Mouse (Mus musculus) limb, embryonic 11.5 days (tissue): ENCODE data around the gene Afap1l2. TPM values are rescaled to one million over a fixed set of nuclear protein-coding genes. Genes with fewer than 3 reads are reported as not detected.

Experiments used
- ATAC-seq: fragments of 200-750 bp; cut with Nextera tagmentation; 2 replicates; pipeline ENCODE4 v1.8.0; 2017; ENCODE audit warnings: low read depth; ENCODE audit not compliant: insufficient number of reproducible peaks, low FRiP score, low TSS enrichment
- DNase-seq: peaks from one replicate; pipeline ENCODE4 v3.0.0-alpha.2; 2015; ENCODE audit warnings: low spot score
- H3K27ac ChIP-seq: fragments of 300-500 bp; sonication (generic); replicated peaks from 2 replicates; pipeline ENCODE4 v1.5.1; 2014; ENCODE audit warnings: low read depth, mild to moderate bottlenecking, low read length
- H3K27me3 ChIP-seq: fragments of 300-500 bp; sonication (generic); 2 replicates; pipeline ENCODE4 v1.6.1; 2014; ENCODE audit warnings: mild to moderate bottlenecking, low read length, mixed read lengths; ENCODE audit not compliant: control insufficient read depth, insufficient read depth
- H3K36me3 ChIP-seq: fragments of 300-500 bp; sonication (generic); 2 replicates; pipeline ENCODE4 v1.6.1; 2014; ENCODE audit warnings: mild to moderate bottlenecking, low read length, moderate library complexity, mixed read lengths; ENCODE audit not compliant: control insufficient read depth, insufficient read depth
- H3K4me1 ChIP-seq: fragments of 300-500 bp; sonication (generic); 2 replicates; pipeline ENCODE4 v1.6.1; 2014; ENCODE audit warnings: low read length, mixed read lengths; ENCODE audit not compliant: control insufficient read depth, insufficient read depth
- H3K4me2 ChIP-seq: fragments of 300-500 bp; sonication (generic); 2 replicates; pipeline ENCODE4 v1.6.1; 2014; ENCODE audit warnings: low read depth, mild to moderate bottlenecking, moderate library complexity; ENCODE audit not compliant: severe bottlenecking
- H3K4me3 ChIP-seq: fragments of 300-500 bp; sonication (generic); 2 replicates; pipeline ENCODE4 v1.5.1; 2014; ENCODE audit warnings: low read depth, low read length
- H3K9ac ChIP-seq: fragments of 300-500 bp; sonication (generic); 2 replicates; pipeline ENCODE4 v1.6.1; 2014; ENCODE audit warnings: mild to moderate bottlenecking, low read length
- H3K9me3 ChIP-seq: fragments of 300-500 bp; sonication (generic); 2 replicates; pipeline ENCODE4 v1.6.1; 2016; ENCODE audit warnings: low read length; ENCODE audit not compliant: control insufficient read depth
- WGBS: fragments of 180-500 bp; shearing (Covaris S2); extraction: QIAGEN DNeasy Blood & Tissue Kit; methylation state at CpG from one replicate; pipeline ENCODE4 v1.1.7; 2014; 5-methylcytosine and 5-hydroxymethylcytosine counted together
- polyA plus RNA-seq: library from polyadenylated mRNA; unstranded; fragments of >200 nt; fragmentation: Nextera tagmentation; extraction: Ambion mirVana; gene quantifications from 2 replicates; pipeline ENCODE4 v1.2.1, GENCODE M21; 2014

Afap1l2 gene
- polyA plus RNA-seq, 1 experiment from 2014 or later, result 1.8 TPM

GRCm38 (mm10) chr19:56905395-56905794, 102.6 kb downstream of the Afap1l2 start:
- Histone ChIP-seq H3K4me3 (no peak overlapping the region), H3K36me3 (no peaks in the 10 kb centered on the region), H3K27me3 (no peaks in the 10 kb centered on the region), H3K9ac (no peak overlapping the region), H3K4me2 (no peak overlapping the region), H3K27ac (no peak overlapping the region), H3K4me1 (peaks cover 9% of the 10 kb centered on the region; the same call in 1 of the 2 replicates), H3K9me3 (no peaks in the 10 kb centered on the region)
- DNase-seq (no peak), ATAC-seq (no peak)
- WGBS, result 89% methylated on average over 7 of the region's 7 CpGs

GRCm38 (mm10) chr19:56904095-56904494, 103.9 kb downstream of the Afap1l2 start:
- no peak for ATAC-seq
- H3K9me3 ChIP-seq, result no peaks in the 10 kb centered on the region
- H3K36me3 ChIP-seq, result no peaks in the 10 kb centered on the region
- no peak overlapping the region for H3K4me3 ChIP-seq
- no peak overlapping the region for H3K9ac ChIP-seq
- H3K4me1 ChIP-seq, result peaks cover 9% of the 10 kb centered on the region; the same call in 1 of the 2 replicates
- H3K4me2 ChIP-seq, result no peak overlapping the region
- no peaks in the 10 kb centered on the region for H3K27me3 ChIP-seq
- no peak for DNase-seq
- WGBS, result 78% methylated on average over 3 of the region's 3 CpGs
- H3K27ac ChIP-seq, result no peak overlapping the region

- Histone ChIP-seq H3K9ac (no peak overlapping the region), H3K9me3 (no peaks in the 10 kb centered on the region), H3K4me1 (no peaks in the 10 kb centered on the region), H3K27ac (no peak overlapping the region), H3K4me2 (no peak overlapping the region), H3K36me3 (no peaks in the 10 kb centered on the region), H3K27me3 (no peaks in the 10 kb centered on the region), H3K4me3 (no peak overlapping the region)
- DNase-seq, result no peak
- ATAC-seq, result no peak
- WGBS, result 87% methylated on average over 16 of the region's 16 CpGs
These were observed 110.4 kb downstream of the Afap1l2 start for GRCm38 (mm10) chr19:56897654-56898053.

DNA sequence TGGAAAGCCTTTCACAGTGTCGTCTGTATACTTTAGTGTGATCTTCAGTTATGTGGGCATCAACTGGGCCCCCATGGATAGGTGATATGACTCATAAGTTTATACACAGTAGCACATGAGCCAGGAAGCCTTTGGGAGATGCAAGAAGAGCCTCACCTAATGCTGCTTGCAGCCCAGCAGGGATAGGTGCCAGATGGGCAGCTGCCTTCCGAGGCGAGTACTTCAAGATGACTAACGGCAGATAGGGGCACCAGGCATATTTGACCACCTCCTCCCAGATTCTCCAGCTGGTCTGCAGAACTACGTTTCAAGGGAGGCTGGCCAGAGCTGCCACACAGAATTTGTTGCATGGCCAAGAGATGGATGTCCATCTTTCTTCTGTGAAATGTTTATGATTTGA, 114.7 kb downstream of the Afap1l2 start:
- no peaks in the 10 kb centered on the region for H3K27me3 ChIP-seq
- ATAC-seq (no peak), DNase-seq (no peak)
- 76% methylated on average over 5 of the region's 5 CpGs for WGBS
- no peak overlapping the region for H3K27ac ChIP-seq
- H3K4me2 ChIP-seq, result no peak overlapping the region
- no peaks in the 10 kb centered on the region for H3K36me3 ChIP-seq
- H3K9me3 ChIP-seq, result no peaks in the 10 kb centered on the region
- peaks cover 13% of the 10 kb centered on the region for H3K4me1 ChIP-seq
- H3K4me3 ChIP-seq, result no peak overlapping the region
- H3K9ac ChIP-seq, result no peak overlapping the region

DNA sequence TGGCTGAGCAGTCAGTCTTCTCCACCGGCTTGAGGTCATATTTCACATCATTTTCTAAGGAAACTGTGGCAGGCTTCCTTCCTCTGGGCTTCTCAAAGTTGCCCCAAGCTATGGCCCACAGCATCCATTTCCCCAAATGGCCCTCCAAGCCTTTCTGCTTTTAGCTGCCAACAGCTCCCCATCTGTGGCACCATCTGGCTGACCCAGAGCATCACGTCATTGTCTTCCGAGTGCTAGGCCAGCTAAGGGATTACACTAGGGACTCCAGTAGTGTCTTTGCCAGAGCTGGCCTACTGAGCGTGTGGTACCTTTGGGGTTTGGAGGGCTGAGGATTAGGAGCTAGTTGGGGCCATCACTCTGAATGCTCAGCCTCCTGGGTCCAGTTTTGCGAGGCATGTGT, 115.4 kb downstream of the Afap1l2 start:
- ATAC-seq, result no peak
- Histone ChIP-seq H3K9me3 (no peaks in the 10 kb centered on the region), H3K4me3 (no peak overlapping the region), H3K27me3 (no peaks in the 10 kb centered on the region), H3K9ac (no peak overlapping the region), H3K27ac (no peak overlapping the region), H3K4me1 (peaks cover 13% of the 10 kb centered on the region), H3K4me2 (no peak overlapping the region), H3K36me3 (no peaks in the 10 kb centered on the region)
- no peak for DNase-seq
- 88% methylated on average over 5 of the region's 5 CpGs for WGBS

GRCm38 (mm10) chr19:56891438-56891837, 116.6 kb downstream of the Afap1l2 start:
- H3K27me3 ChIP-seq, result no peaks in the 10 kb centered on the region
- H3K4me3 ChIP-seq, result no peak overlapping the region
- peaks cover 13% of the 10 kb centered on the region for H3K4me1 ChIP-seq
- no peaks in the 10 kb centered on the region for H3K9me3 ChIP-seq
- no peak overlapping the region for H3K4me2 ChIP-seq
- ATAC-seq (peak; percentile 66), DNase-seq (peak; percentile 48)
- H3K36me3 ChIP-seq, result no peaks in the 10 kb centered on the region
- 45% methylated on average over 2 of the region's 2 CpGs for WGBS
- H3K9ac ChIP-seq, result no peak overlapping the region
- H3K27ac ChIP-seq, result no peak overlapping the region

DNA sequence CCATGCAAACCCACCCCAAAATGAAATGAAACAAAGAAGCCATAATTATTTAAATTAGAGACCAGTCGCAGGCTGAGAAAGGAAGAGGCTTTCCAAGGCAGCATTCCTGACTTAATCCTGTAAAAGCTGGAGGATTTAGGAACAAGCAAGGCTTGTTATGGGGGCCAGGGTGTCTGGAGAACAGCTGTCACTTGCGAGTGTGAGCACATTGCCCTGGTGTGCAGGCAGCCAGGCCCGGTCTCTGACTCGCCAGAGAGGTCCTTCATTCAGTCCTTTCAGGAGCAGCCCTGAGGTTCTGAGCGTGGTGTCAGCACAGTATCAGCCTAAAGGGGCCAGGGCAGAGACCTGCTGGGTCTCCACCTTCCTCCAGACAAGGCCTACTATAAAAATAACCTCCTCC, 119.4 kb downstream of the Afap1l2 start:
- Histone ChIP-seq H3K4me1 (peaks cover 13% of the 10 kb centered on the region), H3K9ac (no peak overlapping the region), H3K36me3 (no peaks in the 10 kb centered on the region), H3K27ac (no peak overlapping the region), H3K4me3 (no peak overlapping the region), H3K27me3 (no peaks in the 10 kb centered on the region), H3K4me2 (no peak overlapping the region), H3K9me3 (no peaks in the 10 kb centered on the region)
- peak; percentile 58 for DNase-seq
- no peak for ATAC-seq
- WGBS, result 35% methylated on average over 5 of the region's 5 CpGs

DNA sequence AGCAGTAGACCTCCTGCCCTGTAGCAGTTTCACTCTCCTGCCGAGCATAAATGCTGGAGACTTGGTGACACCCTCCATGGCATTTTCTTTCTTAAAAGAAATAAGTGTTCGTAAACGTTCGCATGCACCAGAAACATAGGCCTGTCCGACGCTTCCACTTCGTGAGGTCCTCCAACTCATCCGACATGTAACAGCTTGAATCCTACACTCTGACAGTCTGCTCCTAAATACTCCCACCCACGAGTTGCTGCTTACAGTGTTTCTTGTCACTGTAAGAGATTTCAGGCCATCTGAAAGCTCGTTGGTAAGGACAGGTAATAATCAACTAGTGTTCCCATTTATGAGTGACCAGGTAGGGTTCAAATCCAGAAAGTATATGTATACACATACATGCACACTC, 120.1 kb downstream of the Afap1l2 start:
- DNase-seq (no peak), ATAC-seq (no peak)
- Histone ChIP-seq H3K27me3 (no peaks in the 10 kb centered on the region), H3K9ac (no peak overlapping the region), H3K4me2 (no peak overlapping the region), H3K9me3 (no peaks in the 10 kb centered on the region), H3K36me3 (no peaks in the 10 kb centered on the region), H3K27ac (no peak overlapping the region), H3K4me3 (no peak overlapping the region), H3K4me1 (peaks cover 13% of the 10 kb centered on the region)
- 86% methylated on average over 10 of the region's 10 CpGs for WGBS

- H3K27ac ChIP-seq, result no peak overlapping the region
- no peak overlapping the region for H3K4me3 ChIP-seq
- no peak overlapping the region for H3K9ac ChIP-seq
- H3K4me2 ChIP-seq, result no peak overlapping the region
- H3K4me1 ChIP-seq, result peaks cover 14% of the 10 kb centered on the region
- no peaks in the 10 kb centered on the region for H3K9me3 ChIP-seq
- no peak for DNase-seq
- ATAC-seq, result no peak; the same call in 1 of the 2 replicates
- H3K36me3 ChIP-seq, result no peaks in the 10 kb centered on the region
- 78% methylated on average over 6 of the region's 6 CpGs for WGBS
- peaks cover 43% of the 10 kb centered on the region for H3K27me3 ChIP-seq
These were observed 130.7 kb downstream of the Afap1l2 start for GRCm38 (mm10) chr19:56877364-56877763.
